Mouse (Mus musculus): ENCODE measurements around the gene Ahnak.

DNA sequence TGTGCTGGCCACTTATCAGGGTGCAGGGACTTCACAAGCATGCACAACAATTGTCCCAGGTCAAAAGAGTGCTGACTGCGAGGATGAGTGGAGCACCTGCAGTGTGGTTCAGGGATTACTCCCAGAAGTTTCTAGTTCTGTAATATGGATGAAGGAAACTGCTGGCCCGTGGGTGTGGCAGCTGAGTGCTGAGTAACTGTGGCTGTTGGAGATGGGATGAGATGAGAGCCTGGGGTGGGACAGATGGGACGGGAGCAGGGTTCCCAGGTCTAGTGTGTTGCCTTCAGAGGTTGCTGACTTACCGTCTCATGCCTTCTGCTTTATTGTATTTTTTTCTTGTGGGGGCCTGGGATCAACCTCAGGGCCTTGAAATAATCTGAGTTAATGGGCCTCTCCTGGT is 69.9 kb downstream of the Ahnak start:
- TF ChIP-seq CTCF (IDR thresholded peaks at IDR 0.05; ENCODE audit: insufficient read depth, low read length): no peak
- TF ChIP-seq POLR2A (IDR thresholded peaks at IDR 0.05; ENCODE audit: borderline replicate concordance, extremely low read depth, low read depth, low read length): no peak

All from lung, adult 2 months (tissue).